Mouse (Mus musculus) stomach, postnatal 0 days (tissue): ENCODE measurements around the gene St6galnac5. TPM values are rescaled to one million over a fixed set of nuclear protein-coding genes. Genes with fewer than 3 reads are reported as not detected.

Experiments used
- ATAC-seq: fragments of 200-750 bp; cut with Nextera tagmentation; 2 replicates; pipeline ENCODE4 v1.8.0; 2017; ENCODE audit not compliant: low FRiP score, low TSS enrichment
- DNase-seq: peaks from one replicate; pipeline ENCODE4 v3.0.0-alpha.2; 2016; ENCODE audit warnings: low spot score
- H3K27ac ChIP-seq: fragments of 300-500 bp; sonication (generic); replicated peaks from 2 replicates; pipeline ENCODE4 v1.5.1; 2014; ENCODE audit warnings: mild to moderate bottlenecking, control low read depth
- H3K27me3 ChIP-seq: fragments of 300-500 bp; sonication (generic); 2 replicates; pipeline ENCODE4 v1.6.1; 2014; ENCODE audit warnings: low read length; ENCODE audit not compliant: control insufficient read depth, insufficient read depth
- H3K36me3 ChIP-seq: fragments of 300-500 bp; sonication (generic); 2 replicates; pipeline ENCODE4 v1.6.1; 2014; ENCODE audit warnings: low read length, mixed read lengths; ENCODE audit not compliant: control insufficient read depth, insufficient read depth
- H3K4me1 ChIP-seq: fragments of 300-500 bp; sonication (generic); replicated peaks from 2 replicates; pipeline ENCODE4 v1.6.1; 2014; ENCODE audit warnings: antibody characterized with exemption; ENCODE audit not compliant: control insufficient read depth, insufficient read depth
- H3K4me2 ChIP-seq: fragments of 300-500 bp; sonication (generic); replicated peaks from 2 replicates; pipeline ENCODE4 v1.6.1; 2014; ENCODE audit warnings: low read depth, mild to moderate bottlenecking, control low read depth, moderate library complexity
- H3K4me3 ChIP-seq: fragments of 300-500 bp; sonication (generic); 2 replicates; pipeline ENCODE4 v1.5.1; 2014; ENCODE audit warnings: low read depth, low read length, control low read depth
- H3K9ac ChIP-seq: fragments of 300-500 bp; sonication (generic); 2 replicates; pipeline ENCODE4 v1.6.1; 2014; ENCODE audit warnings: mild to moderate bottlenecking, low read length, control low read depth, mixed read lengths
- H3K9me3 ChIP-seq: fragments of 300-500 bp; sonication (generic); 2 replicates; pipeline ENCODE4 v1.6.1; 2016; ENCODE audit warnings: low read length; ENCODE audit not compliant: control insufficient read depth
- CTCF ChIP-seq: IDR thresholded peaks from 2 replicates; pipeline ENCODE4 v1.5.1; 2016; ENCODE audit warnings: antibody characterized with exemption, low read depth, mild to moderate bottlenecking, moderate library complexity
- EP300 ChIP-seq: optimal IDR thresholded peaks from 2 replicates; pipeline ENCODE3; 2016; ENCODE audit warnings: antibody characterized with exemption
- WGBS: fragments of 180-500 bp; shearing (Covaris S2); extraction: QIAGEN DNeasy Blood & Tissue Kit; methylation state at CpG from one replicate; pipeline ENCODE4 v1.1.7; 2014; 5-methylcytosine and 5-hydroxymethylcytosine counted together
- polyA plus RNA-seq: library from polyadenylated mRNA; unstranded; fragments of >200 nt; fragmentation: Nextera tagmentation; extraction: Ambion mirVana; gene quantifications from 2 replicates; pipeline ENCODE4 v1.2.1, GENCODE M21; 2015

The St6galnac5 gene
- polyA plus RNA-seq, 1 experiment from 2014 or later, result 0.57 TPM

DNA sequence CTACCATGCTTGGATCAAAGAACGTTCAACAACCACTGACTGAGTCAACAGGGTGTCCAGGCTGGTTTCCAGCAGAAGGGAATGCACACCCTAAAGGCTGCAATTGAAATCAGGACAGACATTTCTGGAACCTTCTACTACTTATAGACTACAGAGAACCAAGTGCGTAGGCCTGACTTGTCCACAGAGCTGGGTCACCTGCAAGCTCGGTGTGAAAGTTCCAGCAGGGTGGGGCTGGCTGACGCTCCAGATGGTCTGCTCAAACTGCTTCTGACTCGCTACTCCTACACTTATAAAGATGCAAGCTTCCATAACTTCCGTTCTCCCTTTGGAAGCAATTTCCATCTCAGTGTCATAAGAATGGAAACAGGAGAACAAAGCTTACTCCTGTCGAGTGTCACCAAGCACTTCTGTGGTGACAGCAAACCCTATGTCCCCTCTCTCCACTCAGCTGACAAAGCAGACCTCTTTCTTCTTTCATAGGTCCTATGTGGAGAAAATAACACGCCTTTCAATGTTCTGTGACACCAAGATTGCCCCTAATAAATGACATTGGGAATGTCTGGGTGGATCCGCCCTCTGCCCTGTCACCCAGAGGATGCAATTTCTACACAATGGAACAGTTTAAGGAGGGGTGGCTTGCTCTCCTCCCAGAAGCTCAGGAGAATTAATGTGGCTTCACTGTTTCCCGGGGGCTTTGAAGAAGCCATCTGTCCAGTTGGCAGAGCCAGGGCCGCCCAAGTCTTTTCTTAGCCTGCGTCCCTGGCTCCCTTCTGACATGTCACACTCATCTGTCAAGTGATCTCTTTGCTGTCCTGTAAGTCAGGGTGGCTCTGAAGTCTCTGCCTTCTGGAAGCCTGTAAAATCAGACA lies 114.2 kb downstream of the St6galnac5 start:
- no peak overlapping the region for H3K4me2 ChIP-seq
- ATAC-seq, result no peak
- H3K4me1 ChIP-seq, result no peaks in the 10 kb centered on the region
- no peak overlapping the region for H3K27ac ChIP-seq
- TF ChIP-seq EP300 (no peak), CTCF (no peak)
- no peak overlapping the region for H3K9ac ChIP-seq
- DNase-seq, result no peak
- no peaks in the 10 kb centered on the region for H3K27me3 ChIP-seq
- H3K9me3 ChIP-seq, result no peaks in the 10 kb centered on the region
- no peaks in the 10 kb centered on the region for H3K36me3 ChIP-seq
- no peak overlapping the region for H3K4me3 ChIP-seq
- WGBS, result 73% methylated on average over 12 of the region's 12 CpGs

DNA sequence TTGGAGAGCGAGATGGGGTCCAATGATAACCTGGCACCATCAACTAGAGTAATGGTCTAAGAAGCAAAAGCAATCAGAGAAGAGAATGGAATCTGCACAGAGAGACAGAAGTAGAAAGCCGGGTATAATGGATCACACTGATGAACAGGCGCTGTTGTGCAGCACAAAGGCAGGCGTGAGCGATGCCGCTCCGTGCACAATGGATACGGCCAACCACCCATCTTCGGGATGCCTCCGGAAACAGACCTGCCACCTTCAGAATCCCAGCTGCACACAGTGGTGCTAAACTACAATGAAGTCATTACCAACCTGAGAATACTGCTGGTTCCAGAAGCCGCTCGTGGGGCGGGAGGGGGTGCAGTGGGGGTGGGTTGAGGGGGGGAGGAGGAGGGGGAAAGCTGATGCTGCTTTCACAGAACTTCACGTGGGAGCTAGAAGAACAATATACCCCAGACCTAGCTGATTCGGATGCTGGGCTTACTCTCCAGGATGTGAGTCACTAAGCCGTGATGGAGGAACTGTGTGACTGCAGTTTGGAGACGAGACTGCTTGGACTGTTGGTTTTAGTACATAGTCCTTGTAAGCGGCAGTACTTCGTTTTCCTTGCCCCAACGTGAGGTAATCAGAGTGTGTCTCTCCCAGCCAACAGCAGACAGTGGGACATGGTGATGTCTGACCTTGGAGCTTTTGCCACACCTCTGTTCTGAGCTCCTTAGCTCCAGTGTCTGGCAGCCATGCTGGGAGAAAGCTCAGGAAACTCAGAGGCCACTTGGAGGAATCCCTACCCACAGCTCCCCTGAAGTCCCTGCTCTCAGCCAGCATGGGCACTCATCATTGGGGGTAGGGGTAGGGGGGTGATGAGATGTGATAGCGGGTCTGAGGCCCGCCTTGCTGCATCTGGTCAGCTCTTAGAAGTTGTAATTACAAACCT lies 115.7 kb downstream of the St6galnac5 start:
- DNase-seq (no peak), ATAC-seq (no peak)
- WGBS, result 85% methylated on average over 22 of the region's 22 CpGs
- Histone ChIP-seq H3K9me3 (no peaks in the 10 kb centered on the region), H3K4me2 (no peak overlapping the region), H3K27ac (no peak overlapping the region), H3K27me3 (no peaks in the 10 kb centered on the region), H3K4me3 (no peak overlapping the region), H3K9ac (no peak overlapping the region), H3K4me1 (no peaks in the 10 kb centered on the region), H3K36me3 (no peaks in the 10 kb centered on the region)
- TF ChIP-seq EP300 (no peak), CTCF (no peak)

DNA sequence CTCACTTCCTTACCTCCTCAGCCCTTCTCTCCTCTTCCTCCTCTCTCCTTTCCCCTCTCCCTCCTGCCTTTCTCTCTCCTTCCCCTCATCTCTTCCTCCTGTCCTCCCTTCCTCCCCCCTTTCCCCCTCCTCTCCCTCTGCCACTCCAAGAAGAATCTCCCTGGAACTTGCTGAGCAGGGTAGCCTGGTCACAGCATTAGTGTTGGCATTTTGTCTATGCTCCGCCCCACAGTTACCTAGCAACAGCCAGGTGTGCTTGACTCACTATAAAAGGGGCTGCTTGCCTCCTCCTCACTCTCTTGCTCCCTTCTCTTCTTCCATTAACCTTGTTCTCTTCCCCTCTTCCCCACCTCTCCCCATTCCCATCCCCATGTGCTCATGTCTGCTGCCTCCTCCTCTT lies 120.1 kb downstream of the St6galnac5 start:
- Histone ChIP-seq H3K27ac (no peak overlapping the region), H3K36me3 (no peaks in the 10 kb centered on the region), H3K4me2 (no peak overlapping the region), H3K9ac (no peak overlapping the region), H3K9me3 (no peaks in the 10 kb centered on the region), H3K27me3 (no peaks in the 10 kb centered on the region), H3K4me3 (no peak overlapping the region), H3K4me1 (no peaks in the 10 kb centered on the region)
- no peak for TF ChIP-seq CTCF
- TF ChIP-seq EP300, result no peak
- 0 out of 2 replicates have a peak, but pooled peaks have one; percentile 18 for ATAC-seq
- WGBS, result 47% methylated on average over 1 of the region's 1 CpGs
- DNase-seq, result no peak

DNA sequence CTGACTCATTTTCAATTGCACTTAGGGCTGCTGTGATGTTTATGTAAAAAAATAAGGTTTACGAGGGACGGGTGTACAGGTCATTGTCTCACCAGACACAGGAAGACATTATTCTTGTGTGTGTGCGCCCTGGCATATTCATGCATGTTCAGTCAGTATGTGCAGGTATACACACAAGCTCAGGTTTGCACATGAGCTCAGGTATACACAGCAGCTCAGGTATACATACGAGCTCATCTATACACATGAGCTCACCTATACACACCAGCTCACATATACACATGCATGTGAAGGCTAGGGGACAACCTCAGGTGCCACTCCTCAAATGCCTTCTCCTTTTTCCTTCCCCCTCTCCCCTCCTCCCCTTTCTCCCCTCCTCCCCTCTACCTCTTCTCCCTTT lies 120.6 kb downstream of the St6galnac5 start:
- Histone ChIP-seq H3K9ac (no peak overlapping the region), H3K9me3 (no peaks in the 10 kb centered on the region), H3K4me1 (no peaks in the 10 kb centered on the region), H3K27ac (no peak overlapping the region), H3K4me2 (no peak overlapping the region), H3K4me3 (no peak overlapping the region), H3K27me3 (no peaks in the 10 kb centered on the region), H3K36me3 (no peaks in the 10 kb centered on the region)
- TF ChIP-seq CTCF (no peak), EP300 (no peak)
- DNase-seq (no peak), ATAC-seq (no peak)
- 54% methylated on average over 4 of the region's 4 CpGs for WGBS

DNA sequence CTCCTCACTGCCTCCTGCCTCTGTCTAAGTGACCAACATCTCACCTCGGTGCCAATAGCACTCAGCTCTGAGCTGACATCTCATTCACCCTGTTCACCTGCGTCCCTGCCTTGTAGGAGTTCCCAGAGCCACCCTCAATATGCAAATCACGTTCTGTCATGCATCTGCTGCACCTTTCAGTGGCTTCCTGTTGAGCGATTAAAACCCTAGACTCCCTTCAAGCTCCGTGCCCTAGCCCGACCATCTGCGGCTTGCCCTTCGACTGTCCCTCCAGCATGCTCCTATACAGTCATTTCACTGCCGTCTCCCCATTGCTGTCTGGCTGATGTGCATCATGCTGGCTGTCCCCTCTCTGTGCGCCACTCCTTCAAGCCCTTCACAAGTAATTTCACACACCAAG lies 126.0 kb downstream of the St6galnac5 start:
- WGBS, result 68% methylated on average over 10 of the region's 10 CpGs

More for the DNA sequence above, 126.0 kb downstream of the St6galnac5 start:
- Histone ChIP-seq H3K4me2 (no peak overlapping the region), H3K4me1 (no peaks in the 10 kb centered on the region), H3K4me3 (no peak overlapping the region), H3K9me3 (no peaks in the 10 kb centered on the region), H3K36me3 (no peaks in the 10 kb centered on the region), H3K27me3 (no peaks in the 10 kb centered on the region), H3K9ac (no peak overlapping the region), H3K27ac (no peak overlapping the region)
- TF ChIP-seq CTCF (no peak), EP300 (no peak)
- ATAC-seq, result no peak
- no peak for DNase-seq
